Mouse (Mus musculus) liver, postnatal 0 days (tissue): ENCODE measurements around the gene Gatad2b.

Experiments used
- CTCF ChIP-seq: sonication (generic); IDR thresholded peaks from 2 replicates; pipeline ENCODE4 v1.5.1; 2016; ENCODE audit warnings: antibody characterized with exemption, low read depth
- EP300 ChIP-seq: IDR thresholded peaks from 2 replicates; pipeline ENCODE4 v1.6.1; 2016; ENCODE audit warnings: antibody characterized with exemption, low read depth, mild to moderate bottlenecking

GRCm38 (mm10) chr3:90378496-90378895 lies 85.5 kb downstream of the Gatad2b start:
- TF ChIP-seq CTCF (no peak), EP300 (no peak)
